Mouse (Mus musculus): ENCODE results near the gene Sf3b4. TPM values are rescaled to one million over a fixed set of nuclear protein-coding genes. Genes with fewer than 3 reads are reported as not detected.
"Not testable (repeated sequence)": the region's sequence is repeated elsewhere in the genome, so short reads cannot be mapped to it uniquely, and the experiment has no call there.

Sf3b4 gene
- polyA plus RNA-seq, 2 experiments from 2014 or later, result 65.6 to 75.0 TPM

GRCm38 (mm10) chr3:96174042-96174441, 1.9 kb downstream of the Sf3b4 start:
- ATAC-seq, result not testable (repeated sequence)

DNA sequence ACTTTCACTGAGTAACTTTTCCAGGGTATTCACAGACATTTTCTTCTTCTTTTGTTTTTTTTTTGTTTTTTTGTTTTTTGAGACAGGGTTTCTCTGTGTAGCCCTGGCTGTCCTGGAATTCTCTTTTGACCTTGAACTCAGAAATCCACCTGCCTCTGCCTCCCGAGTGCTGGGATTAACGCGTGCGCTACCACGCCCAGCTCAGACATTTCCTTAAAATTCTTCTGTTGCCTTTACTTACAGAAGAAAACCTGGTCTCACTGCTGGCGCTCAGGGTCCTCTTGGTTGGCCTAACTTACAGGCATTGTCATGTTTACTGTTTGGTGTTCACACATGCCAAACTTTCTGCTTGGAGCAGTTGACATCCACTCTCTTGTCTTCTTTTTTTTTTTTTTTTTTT, 3.1 kb downstream of the Sf3b4 start:
- ATAC-seq, result no peak

GRCm38 (mm10) chr3:96178427-96178826, 6.3 kb downstream of the Sf3b4 start:
- no peak for ATAC-seq

- ATAC-seq, result no peak
Measured at GRCm38 (mm10) chr3:96178902-96179301, 6.8 kb downstream of the Sf3b4 start.

DNA sequence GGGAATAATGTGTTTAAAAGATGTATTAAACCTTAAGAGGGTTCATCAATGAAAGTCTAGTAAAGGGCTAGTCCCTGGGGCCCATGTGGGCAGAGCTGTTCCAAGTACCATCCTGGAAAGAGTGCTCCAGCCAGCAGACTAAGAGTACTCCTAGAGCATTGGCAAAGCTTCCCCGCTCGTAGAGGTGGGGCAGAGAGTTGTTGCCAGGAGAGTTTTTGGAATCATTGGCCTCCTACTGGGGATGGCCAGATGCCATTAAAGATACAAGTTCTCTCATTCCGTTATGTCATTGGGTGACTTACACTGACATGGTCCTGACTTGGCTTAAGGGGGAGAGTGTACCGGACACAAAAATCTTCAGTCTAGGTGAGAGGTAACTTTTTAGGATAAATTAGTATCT, 7.4 kb downstream of the Sf3b4 start:
- no peak for ATAC-seq

DNA sequence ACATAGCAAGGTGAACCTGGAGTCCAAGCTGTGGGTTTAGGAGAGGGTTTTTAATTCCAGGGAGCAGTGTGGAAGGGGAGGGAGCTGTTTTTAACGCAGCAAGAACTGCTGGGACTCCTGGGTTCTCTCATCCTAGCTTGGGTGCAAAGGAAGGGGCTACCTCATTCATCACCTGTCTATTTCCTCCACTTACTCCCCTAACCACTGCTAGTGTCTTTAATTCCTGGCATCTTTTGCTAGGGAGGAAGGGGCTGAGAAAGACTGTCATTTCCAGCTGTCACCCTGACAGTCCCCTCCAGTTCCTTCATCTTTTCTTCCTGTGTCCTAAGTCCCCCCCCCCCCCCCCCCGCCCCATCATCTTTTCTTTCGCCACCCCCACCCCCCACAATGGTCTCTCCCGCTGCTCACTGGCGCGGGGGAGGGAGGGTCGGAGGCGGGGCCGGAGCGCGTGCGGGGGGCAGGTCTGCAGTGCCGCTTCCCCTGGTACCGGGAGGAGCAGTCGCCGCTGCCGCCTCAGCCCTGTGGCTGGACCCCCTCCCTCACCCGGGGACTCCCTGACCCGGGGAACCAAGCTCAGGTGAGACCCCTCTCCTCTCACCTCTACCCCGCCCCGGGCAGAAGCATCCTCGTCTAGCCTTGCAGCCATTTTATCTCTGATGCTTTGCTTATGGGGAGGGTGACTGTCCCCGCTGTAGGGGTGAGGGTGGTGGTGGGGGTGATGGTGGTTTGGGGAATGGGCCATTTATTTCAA, 8.8 kb downstream of the Sf3b4 start, which contains the start of gene Sv2a:
Sv2a (plus strand) TSS at position 425 of the 751 bp plus-strand sequence.
- ATAC-seq, result peak; percentile 75

- no peak for ATAC-seq
Measured at GRCm38 (mm10) chr3:96181510-96182381, 9.6 kb downstream of the Sf3b4 start.

GRCm38 (mm10) chr3:96182382-96182776, 10.2 kb downstream of the Sf3b4 start:
- ATAC-seq, result no peak

GRCm38 (mm10) chr3:96192977-96193376, 20.8 kb downstream of the Sf3b4 start:
- ATAC-seq, result no peak

DNA sequence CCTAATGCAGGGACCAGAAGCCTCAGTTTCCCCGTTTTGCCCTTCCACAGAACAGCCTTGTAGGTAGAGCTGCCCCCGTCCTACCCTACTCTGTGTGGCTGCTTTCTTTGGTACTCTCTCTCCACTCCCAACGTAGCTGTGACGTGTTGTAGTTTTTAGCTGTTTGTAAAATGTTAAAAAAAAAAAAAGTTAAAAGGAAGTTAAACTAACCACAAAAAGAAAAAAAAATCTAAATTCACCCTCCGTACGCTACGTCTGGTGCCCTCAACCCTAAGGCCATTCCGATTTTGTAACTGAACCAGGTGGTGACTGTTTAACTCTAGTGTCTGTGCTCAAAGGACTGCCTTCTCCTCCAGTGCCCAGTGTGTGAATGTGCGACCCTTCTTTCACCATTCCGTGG, 22.8 kb downstream of the Sf3b4 start:
- peak; percentile 6 for ATAC-seq

DNA sequence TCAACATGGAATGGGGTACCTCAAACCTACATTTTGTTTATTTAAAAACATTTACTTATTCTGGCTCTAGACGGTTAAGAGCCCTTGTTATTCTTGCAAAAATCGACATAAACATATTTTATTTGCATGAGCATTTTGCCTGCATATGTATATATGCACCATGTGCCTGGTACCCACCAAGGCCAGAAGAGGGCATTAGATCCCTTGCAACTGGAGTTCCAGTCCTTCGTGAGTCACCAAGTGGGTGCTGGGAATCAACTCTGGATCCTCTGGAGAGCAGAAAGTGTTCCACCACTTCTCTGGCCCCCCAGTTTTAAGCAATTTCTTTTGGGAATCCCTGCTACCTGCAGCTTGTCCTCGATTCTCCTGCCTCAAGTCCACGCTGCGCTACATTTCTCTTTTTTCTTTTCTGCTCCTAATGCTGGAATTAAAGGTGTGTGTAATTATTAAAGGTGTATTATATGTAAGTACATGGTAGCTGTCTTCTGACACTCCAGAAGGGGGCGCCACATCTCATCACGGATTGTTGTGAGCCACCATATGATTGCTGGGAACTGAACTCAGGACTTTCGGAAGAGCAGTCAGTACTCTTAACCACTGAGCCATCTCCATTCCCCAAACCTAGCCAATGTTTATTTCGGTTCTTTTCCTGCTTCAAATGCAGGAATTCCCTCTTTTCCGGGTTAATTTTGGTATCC, 23.6 kb downstream of the Sf3b4 start:
- ATAC-seq, result no peak

DNA sequence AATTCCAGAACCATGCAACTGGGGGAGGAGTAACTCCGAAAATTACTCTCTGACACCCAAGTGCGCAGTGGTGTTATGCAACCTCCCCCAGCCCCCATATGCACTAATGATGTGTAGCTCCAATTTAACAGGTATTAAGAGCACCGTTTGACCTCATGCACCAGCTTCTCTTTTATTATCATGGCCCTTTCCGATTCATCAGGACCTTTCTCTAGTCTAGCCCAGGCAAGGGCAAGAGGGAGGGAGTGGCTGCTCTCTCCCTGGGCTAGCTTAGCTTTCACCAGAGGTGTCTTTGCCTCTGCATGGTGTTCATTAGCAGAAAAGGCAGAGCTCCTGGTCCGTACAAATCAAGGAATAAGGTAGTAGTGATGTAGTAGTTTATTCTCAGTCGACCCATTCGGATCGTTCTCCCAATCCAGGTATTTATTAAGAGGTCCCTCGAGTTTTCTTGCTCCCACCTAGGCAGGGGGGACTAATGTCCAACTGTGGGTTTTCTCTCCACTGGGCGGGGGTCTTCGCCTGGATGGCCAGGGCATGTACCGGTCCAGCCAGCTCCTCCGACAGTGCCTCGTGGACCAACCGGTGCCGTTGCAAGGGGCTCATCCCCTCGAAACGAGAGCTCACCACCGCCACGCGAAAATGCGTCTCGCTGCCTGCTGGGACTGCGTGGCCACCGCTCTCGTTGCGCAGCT, 24.5 kb downstream of the Sf3b4 start:
- no peak for ATAC-seq

DNA sequence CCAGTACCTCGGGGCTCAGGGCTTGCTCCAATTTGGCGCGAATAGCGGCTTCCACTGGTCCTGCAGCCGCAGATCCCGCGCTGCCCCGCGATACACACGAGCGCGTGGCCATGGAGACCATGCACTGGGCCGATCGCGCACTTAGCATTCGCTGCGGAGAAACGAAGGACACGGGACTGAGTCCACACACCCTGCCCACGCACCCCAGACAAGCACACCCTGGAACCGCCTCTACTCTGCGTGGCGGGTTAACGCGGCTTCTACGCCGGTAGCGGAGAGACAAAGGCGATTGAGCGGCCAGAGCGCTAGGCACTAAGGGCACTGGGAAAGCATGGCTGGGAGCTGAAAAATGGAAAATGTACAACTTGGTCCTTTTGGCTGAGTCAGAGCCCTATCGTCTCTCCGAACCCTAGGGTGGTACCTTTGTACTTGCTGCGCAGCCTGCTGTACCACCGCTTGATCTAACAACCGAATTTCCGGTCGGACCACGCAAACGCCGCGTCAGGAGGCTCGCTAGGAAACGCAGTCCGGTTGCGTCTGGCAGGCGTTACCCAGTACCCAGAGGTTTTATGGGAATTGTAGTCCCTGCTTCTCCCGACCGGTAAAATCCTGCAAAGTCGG, 25.1 kb downstream of the Sf3b4 start:
- peak; percentile 80 for ATAC-seq

DNA sequence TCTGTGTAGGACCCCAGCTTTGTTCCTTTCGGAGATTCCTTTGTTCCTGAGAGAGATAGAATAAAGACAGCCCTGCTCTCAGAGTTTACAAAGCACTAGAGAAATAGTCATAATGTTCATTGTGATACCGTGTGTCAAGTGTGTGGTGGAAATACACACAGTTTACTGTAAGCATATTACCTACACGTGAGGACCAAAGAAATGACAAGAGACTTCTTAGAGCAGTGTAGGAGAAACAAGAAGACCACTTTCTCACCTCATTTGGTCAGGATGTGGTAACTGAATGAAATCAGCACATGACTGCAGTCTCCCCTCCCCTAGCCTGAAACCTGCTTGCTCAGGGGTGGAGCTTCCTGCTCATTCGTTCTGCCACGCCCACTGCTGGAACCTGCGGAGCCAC, 26.0 kb downstream of the Sf3b4 start:
- ATAC-seq, result peak; percentile 82

GRCm38 (mm10) chr3:96198601-96199251, 26.6 kb downstream of the Sf3b4 start:
- ATAC-seq, result not testable (repeated sequence)

GRCm38 (mm10) chr3:96199731-96200130, 27.6 kb downstream of the Sf3b4 start:
- ATAC-seq, result no peak

DNA sequence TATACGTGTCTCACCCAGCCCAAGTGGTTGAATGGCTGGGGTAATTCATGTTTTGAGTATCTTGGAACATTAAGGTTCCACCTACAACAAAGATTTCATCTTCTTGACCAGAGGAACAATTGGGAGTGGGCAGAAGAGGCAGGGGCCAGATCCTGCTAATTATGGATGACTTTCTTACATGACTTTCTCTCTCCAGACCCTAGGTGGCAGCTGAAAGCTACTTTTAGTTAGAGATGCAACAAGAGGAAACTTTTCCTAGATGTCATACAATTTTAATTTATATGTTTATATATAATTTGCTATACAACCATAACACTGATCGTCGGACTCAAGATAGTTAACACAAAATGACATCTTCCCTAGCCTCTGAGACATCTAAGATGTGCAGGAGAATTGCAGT, 35.7 kb downstream of the Sf3b4 start:
- no peak for ATAC-seq

DNA sequence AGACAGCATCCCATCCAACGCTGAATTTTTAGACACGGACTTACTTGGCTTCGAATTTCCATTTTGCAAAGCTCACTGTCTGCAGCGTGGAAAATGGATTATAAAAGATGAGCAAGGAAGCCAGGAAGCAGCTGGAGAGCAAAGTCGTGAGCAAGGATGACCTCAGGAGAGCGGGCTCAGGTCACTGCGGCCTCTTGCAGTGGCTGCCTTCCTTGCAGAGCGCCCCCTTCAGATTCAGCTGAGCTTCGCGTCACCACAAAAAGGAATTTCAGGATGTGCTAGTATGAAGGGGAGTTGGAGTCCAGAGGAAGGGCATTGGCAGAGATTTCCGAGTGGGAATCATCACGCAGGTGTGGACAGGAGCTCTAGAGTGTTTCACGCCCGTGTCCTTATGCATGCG, 37.1 kb downstream of the Sf3b4 start:
- ATAC-seq, result no peak

- peak; percentile 13 for ATAC-seq
Measured at GRCm38 (mm10) chr3:96219191-96219641, 47.1 kb downstream of the Sf3b4 start.

GRCm38 (mm10) chr3:96219661-96220130, 47.6 kb downstream of the Sf3b4 start, which contains the start of the genes Bola1 and Hist2h2ab:
TSS of gene Bola1 (minus strand) at chr3:96219709.
TSS of gene Hist2h2ab (plus strand) at chr3:96219865.
- ATAC-seq, result peak; percentile 70
